Mouse (Mus musculus) kidney, embryonic 15.5 days (tissue): ENCODE results near the gene Frmd4b. TPM values are rescaled to one million over a fixed set of nuclear protein-coding genes. Genes with fewer than 3 reads are reported as not detected.

Experiments used
- ATAC-seq: fragments of 200-750 bp; cut with Nextera tagmentation; replicated peaks from 2 replicates; pipeline ENCODE4 v1.8.0; 2017; ENCODE audit warnings: moderate TSS enrichment; ENCODE audit not compliant: low FRiP score
- H3K27ac ChIP-seq: fragments of 300-500 bp; sonication (generic); 2 replicates; pipeline ENCODE4 v1.5.1; 2015; ENCODE audit warnings: mild to moderate bottlenecking, inconsistent platforms
- H3K27me3 ChIP-seq: fragments of 300-500 bp; sonication (generic); 2 replicates; pipeline ENCODE4 v1.6.1; 2015; ENCODE audit warnings: inconsistent platforms
- H3K36me3 ChIP-seq: fragments of 300-500 bp; sonication (generic); 2 replicates; pipeline ENCODE4 v1.6.1; 2015; ENCODE audit warnings: inconsistent platforms
- H3K4me1 ChIP-seq: fragments of 300-500 bp; sonication (generic); 2 replicates; pipeline ENCODE4 v1.6.1; 2015; ENCODE audit warnings: inconsistent platforms
- H3K4me2 ChIP-seq: fragments of 300-500 bp; sonication (generic); 2 replicates; pipeline ENCODE4 v1.6.1; 2015; ENCODE audit warnings: moderate library complexity, mild to moderate bottlenecking, inconsistent platforms
- H3K4me3 ChIP-seq: fragments of 300-500 bp; sonication (generic); replicated peaks from 2 replicates; pipeline ENCODE4 v1.5.1; 2015; ENCODE audit warnings: mild to moderate bottlenecking, inconsistent platforms
- H3K9ac ChIP-seq: fragments of 300-500 bp; sonication (generic); 2 replicates; pipeline ENCODE4 v1.6.1; 2015; ENCODE audit warnings: mild to moderate bottlenecking, inconsistent platforms
- H3K9me3 ChIP-seq: fragments of 300-500 bp; sonication (generic); replicated peaks from 2 replicates; pipeline ENCODE4 v1.6.1; 2016; ENCODE audit warnings: inconsistent platforms
- WGBS: fragments of 180-500 bp; shearing (Covaris S2); methylation state at CpG from one replicate; pipeline ENCODE4 v1.1.7; 2015; ENCODE audit warnings: mixed read lengths; 5-methylcytosine and 5-hydroxymethylcytosine counted together
- polyA plus RNA-seq: library from polyadenylated mRNA; unstranded; fragments of >200 nt; fragmentation: Nextera tagmentation; extraction: Ambion mirVana; gene quantifications from 2 replicates; pipeline ENCODE4 v1.2.1, GENCODE M21; 2015

Frmd4b gene
- polyA plus RNA-seq: 15.2 and 16.2 TPM in 2 replicates

DNA sequence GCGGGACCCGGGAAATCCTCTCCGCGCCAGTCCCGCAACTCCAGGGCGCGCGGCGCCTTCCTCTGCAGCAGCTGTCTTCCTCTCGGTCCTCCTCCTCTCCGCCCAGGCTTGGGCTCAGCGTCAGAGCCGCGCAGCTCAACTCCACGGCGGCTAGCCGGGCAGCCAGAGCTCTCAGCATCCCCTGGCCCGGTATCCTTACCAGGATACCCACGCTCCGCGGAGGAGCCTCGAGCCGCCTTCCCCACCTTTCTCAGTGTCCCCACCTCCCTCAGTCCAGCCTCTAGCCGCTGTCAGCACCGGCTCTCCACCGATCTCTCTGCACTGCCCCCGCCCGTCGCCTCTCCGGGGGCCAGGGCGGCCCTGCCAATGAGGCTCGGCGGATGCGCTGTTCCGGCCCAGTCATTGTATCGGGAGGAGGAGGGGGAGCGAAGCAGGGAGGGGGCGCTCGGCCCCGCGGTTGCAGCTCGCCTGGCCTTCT is at the start of gene Frmd4b:
TSS of gene Frmd4b (minus strand) at position 276 of the 478 bp plus-strand sequence.
- Histone ChIP-seq H3K4me2 (peak within 1 kb of the TSS; percentile 96), H3K36me3 (no peaks in the 10 kb centered on the region), H3K27me3 (peaks cover 25% of the 10 kb centered on the region), H3K27ac (peak within 1 kb of the TSS; percentile 56; the same call in 1 of the 2 replicates), H3K9me3 (no peaks in the 10 kb centered on the region), H3K4me1 (peaks cover 34% of the 10 kb centered on the region), H3K9ac (peak within 1 kb of the TSS; percentile 39), H3K4me3 (peak within 1 kb of the TSS; percentile 76)
- peak; percentile 94 for ATAC-seq
- WGBS: under 1% methylated on average over 42 of the region's 42 CpGs

- H3K9ac ChIP-seq: no peak overlapping the region
- no peaks in the 10 kb centered on the region for H3K36me3 ChIP-seq
- no peak; the same call in 1 of the 2 replicates for ATAC-seq
- peaks cover 10% of the 10 kb centered on the region; the same call in 1 of the 2 replicates for H3K4me1 ChIP-seq
- 15% methylated on average over 2 of the region's 2 CpGs for whole genome bisulfite sequencing
- H3K9me3 ChIP-seq: no peaks in the 10 kb centered on the region
- H3K27me3 ChIP-seq: no peaks in the 10 kb centered on the region
- no peak overlapping the region for H3K4me2 ChIP-seq
- H3K27ac ChIP-seq: no peak overlapping the region
- no peak overlapping the region for H3K4me3 ChIP-seq
Observed at GRCm38 (mm10) chr6:97666417-97666816, 49.1 kb upstream of the Frmd4b start.

DNA sequence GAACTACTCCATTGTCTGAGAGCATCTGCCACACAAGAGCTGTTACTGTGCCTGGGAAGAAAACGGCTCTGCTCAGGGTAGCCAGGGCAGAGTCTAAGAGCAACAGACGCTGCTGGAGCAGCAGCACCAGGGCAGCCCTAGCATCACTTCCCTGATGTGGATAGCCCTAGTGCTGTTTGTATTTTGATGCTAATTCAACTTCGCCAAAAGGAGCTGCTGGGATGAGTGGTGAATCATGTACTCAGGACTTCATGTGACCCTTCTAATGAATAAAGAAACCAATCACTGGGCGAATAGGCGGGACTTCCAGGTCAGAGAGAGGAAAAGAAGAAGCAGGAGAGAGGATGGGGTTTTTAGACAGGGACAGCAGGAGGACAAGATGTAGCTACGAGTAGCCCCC is 41.6 kb upstream of the Frmd4b start:
- 80% methylated on average over 6 of the region's 6 CpGs for WGBS
- Histone ChIP-seq H3K27ac (no peak overlapping the region), H3K9ac (no peak overlapping the region), H3K9me3 (no peaks in the 10 kb centered on the region), H3K36me3 (no peaks in the 10 kb centered on the region), H3K4me2 (no peak overlapping the region), H3K4me1 (no peaks in the 10 kb centered on the region), H3K4me3 (no peak overlapping the region), H3K27me3 (no peaks in the 10 kb centered on the region)
- ATAC-seq: no peak

GRCm38 (mm10) chr6:97655986-97656385 is 38.6 kb upstream of the Frmd4b start:
- H3K27ac ChIP-seq: no peak overlapping the region
- no peak overlapping the region for H3K9ac ChIP-seq
- no peak overlapping the region for H3K4me2 ChIP-seq
- WGBS: 87% methylated on average over 3 of the region's 3 CpGs
- H3K36me3 ChIP-seq: no peaks in the 10 kb centered on the region
- H3K4me3 ChIP-seq: no peak overlapping the region
- no peak for ATAC-seq
- no peaks in the 10 kb centered on the region for H3K9me3 ChIP-seq
- no peaks in the 10 kb centered on the region for H3K4me1 ChIP-seq
- no peaks in the 10 kb centered on the region for H3K27me3 ChIP-seq

GRCm38 (mm10) chr6:97647501-97647900 is 30.2 kb upstream of the Frmd4b start:
- Histone ChIP-seq H3K4me2 (no peak overlapping the region), H3K27ac (no peak overlapping the region), H3K36me3 (no peaks in the 10 kb centered on the region), H3K4me3 (no peak overlapping the region), H3K9me3 (no peaks in the 10 kb centered on the region), H3K4me1 (no peaks in the 10 kb centered on the region), H3K9ac (no peak overlapping the region), H3K27me3 (no peaks in the 10 kb centered on the region)
- ATAC-seq: no peak
- WGBS: 90% methylated on average over 14 of the region's 14 CpGs

DNA sequence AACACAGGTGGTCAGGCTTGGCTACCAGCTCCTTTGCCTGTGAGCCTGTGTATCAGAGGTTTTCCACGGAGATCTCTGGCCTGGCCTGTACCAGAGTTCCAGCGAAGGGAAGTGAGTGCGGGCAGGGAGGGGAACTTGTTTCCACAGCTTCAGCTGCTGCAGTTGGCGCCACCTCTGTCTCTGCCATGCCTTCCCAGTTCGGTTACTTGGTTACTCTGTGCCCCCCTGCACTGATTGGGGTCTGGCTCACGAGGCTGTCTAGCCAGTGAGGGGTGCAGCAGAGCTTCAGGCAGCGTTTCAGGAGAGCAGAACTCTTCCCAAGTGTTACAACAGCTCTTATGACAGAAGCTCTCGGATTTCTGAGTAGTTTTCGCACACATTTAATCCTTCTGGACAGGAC is 6.0 kb upstream of the Frmd4b start:
- H3K4me2 ChIP-seq: no peak overlapping the region
- 52% methylated on average over 9 of the region's 9 CpGs for WGBS
- no peak for ATAC-seq
- no peaks in the 10 kb centered on the region for H3K4me1 ChIP-seq
- H3K36me3 ChIP-seq: no peaks in the 10 kb centered on the region
- 0 out of 2 replicates have a peak, but pooled peaks cover 4% of the 10 kb centered on the region for H3K27me3 ChIP-seq
- no peak overlapping the region for H3K27ac ChIP-seq
- no peaks in the 10 kb centered on the region for H3K9me3 ChIP-seq
- H3K9ac ChIP-seq: no peak overlapping the region
- H3K4me3 ChIP-seq: no peak overlapping the region

- WGBS: 52% methylated on average over 5 of the region's 5 CpGs
- Histone ChIP-seq H3K27ac (no peak overlapping the region), H3K36me3 (no peaks in the 10 kb centered on the region), H3K4me1 (peaks cover 8% of the 10 kb centered on the region; the same call in 1 of the 2 replicates), H3K9ac (no peak overlapping the region), H3K4me3 (no peak overlapping the region), H3K27me3 (peaks cover 11% of the 10 kb centered on the region; the same call in 1 of the 2 replicates), H3K9me3 (no peaks in the 10 kb centered on the region), H3K4me2 (no peak overlapping the region)
- ATAC-seq: no peak
Observed at GRCm38 (mm10) chr6:97622236-97622635, 4.9 kb upstream of the Frmd4b start.

- 26% methylated on average over 7 of the region's 7 CpGs for WGBS
- H3K9ac ChIP-seq: peak overlapping the region; percentile 39; the same call in 1 of the 2 replicates
Observed at GRCm38 (mm10) chr6:97617774-97618173, 433 bp upstream of the Frmd4b start.

DNA sequence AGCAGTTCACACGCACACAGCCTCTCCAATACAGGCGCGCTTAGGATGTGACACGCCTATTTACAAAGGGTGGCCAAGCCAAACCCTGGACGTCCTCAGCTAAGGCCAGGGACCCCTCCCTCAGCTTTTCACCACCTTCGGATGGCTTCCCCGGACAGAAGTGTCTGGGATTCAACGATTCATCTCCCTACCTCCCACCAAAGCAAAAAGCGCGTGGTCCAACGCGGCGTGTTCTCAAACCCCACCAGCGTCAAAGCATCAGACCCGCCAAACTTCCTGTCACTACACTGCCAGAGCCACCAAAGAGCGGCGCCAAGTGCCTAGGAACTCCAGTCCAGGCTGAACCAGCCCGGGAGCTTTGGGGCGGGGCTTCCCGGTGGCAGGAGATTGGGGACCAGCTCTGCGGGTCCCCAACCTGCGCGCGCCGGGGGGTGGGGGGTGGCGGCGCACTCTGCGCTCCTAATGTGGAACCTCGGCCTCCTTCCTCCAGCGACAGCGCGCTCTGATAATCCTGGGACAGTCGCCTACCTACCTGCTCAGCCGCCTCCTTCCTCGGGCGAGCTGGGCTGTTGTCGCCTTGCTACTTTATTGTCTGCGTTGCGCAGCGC is 579 bp downstream of the Frmd4b start:
- Histone ChIP-seq H3K4me3 (peak overlapping the region; percentile 76), H3K27ac (peak overlapping the region; percentile 56; the same call in 1 of the 2 replicates), H3K36me3 (no peaks in the 10 kb centered on the region), H3K4me2 (peak overlapping the region; percentile 96), H3K27me3 (peaks cover 25% of the 10 kb centered on the region), H3K9me3 (no peaks in the 10 kb centered on the region), H3K9ac (peak overlapping the region; percentile 39), H3K4me1 (peaks cover 34% of the 10 kb centered on the region)
- ATAC-seq: peak; percentile 76
- under 1% methylated on average over 40 of the region's 40 CpGs for WGBS

More at GRCm38 (mm10) chr6:97617774-97618173, 433 bp upstream of the Frmd4b start:
- peak overlapping the region; percentile 76 for H3K4me3 ChIP-seq
- H3K4me2 ChIP-seq: peak overlapping the region; percentile 96
- H3K27ac ChIP-seq: no peak overlapping the region; the same call in 1 of the 2 replicates
- ATAC-seq: no peak
- no peaks in the 10 kb centered on the region for H3K9me3 ChIP-seq
- H3K27me3 ChIP-seq: peaks cover 25% of the 10 kb centered on the region
- no peaks in the 10 kb centered on the region for H3K36me3 ChIP-seq
- H3K4me1 ChIP-seq: peaks cover 34% of the 10 kb centered on the region

- ATAC-seq: no peak
- Histone ChIP-seq H3K4me2 (peak overlapping the region; percentile 96), H3K4me1 (peaks cover 34% of the 10 kb centered on the region), H3K9ac (peak overlapping the region; percentile 39; the same call in 1 of the 2 replicates), H3K27me3 (peaks cover 25% of the 10 kb centered on the region), H3K4me3 (peak overlapping the region; percentile 76), H3K9me3 (no peaks in the 10 kb centered on the region), H3K27ac (0 out of 2 replicates have a peak overlapping the region, but pooled peaks have one; percentile 56), H3K36me3 (no peaks in the 10 kb centered on the region)
- WGBS: 5% methylated on average over 16 of the region's 16 CpGs
Observed at GRCm38 (mm10) chr6:97615901-97616461, 1.4 kb downstream of the Frmd4b start.

GRCm38 (mm10) chr6:97614179-97614578 is 3.2 kb downstream of the Frmd4b start:
- no peak for ATAC-seq
- Histone ChIP-seq H3K4me1 (peaks cover 34% of the 10 kb centered on the region), H3K9me3 (no peaks in the 10 kb centered on the region), H3K4me2 (no peak overlapping the region), H3K27ac (no peak overlapping the region), H3K36me3 (no peaks in the 10 kb centered on the region), H3K27me3 (peaks cover 25% of the 10 kb centered on the region), H3K9ac (no peak overlapping the region), H3K4me3 (no peak overlapping the region)

GRCm38 (mm10) chr6:97612861-97613260 is 4.5 kb downstream of the Frmd4b start:
- no peak overlapping the region for H3K4me2 ChIP-seq
- peaks cover 20% of the 10 kb centered on the region for H3K27me3 ChIP-seq
- no peaks in the 10 kb centered on the region for H3K9me3 ChIP-seq
- WGBS: 90% methylated on average over 5 of the region's 5 CpGs
- H3K9ac ChIP-seq: no peak overlapping the region
- no peak overlapping the region for H3K4me3 ChIP-seq
- no peak overlapping the region for H3K27ac ChIP-seq
- peaks cover 33% of the 10 kb centered on the region for H3K4me1 ChIP-seq
- H3K36me3 ChIP-seq: no peaks in the 10 kb centered on the region
- ATAC-seq: no peak
